Mouse (Mus musculus) embryonic facial prominence, embryonic 12.5 days (tissue): ENCODE results near the gene Lrrc23. TPM values are rescaled to one million over a fixed set of nuclear protein-coding genes. Genes with fewer than 3 reads are reported as not detected.

ENCODE experiments used
- ATAC-seq: fragments of 200-750 bp; cut with Nextera tagmentation; 2 replicates; pipeline ENCODE4 v1.8.0; 2017; ENCODE audit not compliant: insufficient number of reproducible peaks, insufficient read depth, low FRiP score, low TSS enrichment
- H3K27ac ChIP-seq: fragments of 300-500 bp; sonication (generic); 2 replicates; pipeline ENCODE4 v1.5.1; 2016; ENCODE audit warnings: mild to moderate bottlenecking
- H3K27me3 ChIP-seq: fragments of 300-500 bp; sonication (generic); 2 replicates; pipeline ENCODE4 v1.6.1; 2016; ENCODE audit warnings: mild to moderate bottlenecking, moderate library complexity
- H3K36me3 ChIP-seq: fragments of 300-500 bp; sonication (generic); 2 replicates; pipeline ENCODE4 v1.6.1; 2016; ENCODE audit warnings: mild to moderate bottlenecking
- H3K4me1 ChIP-seq: fragments of 300-500 bp; sonication (generic); 2 replicates; pipeline ENCODE4 v1.6.1; 2016
- H3K4me2 ChIP-seq: fragments of 300-500 bp; sonication (generic); replicated peaks from 2 replicates; pipeline ENCODE4 v1.6.1; 2016; ENCODE audit warnings: mild to moderate bottlenecking, moderate library complexity
- H3K4me3 ChIP-seq: fragments of 300-500 bp; sonication (generic); 2 replicates; pipeline ENCODE4 v1.5.1; 2016; ENCODE audit warnings: mild to moderate bottlenecking
- H3K9ac ChIP-seq: fragments of 300-500 bp; sonication (generic); 2 replicates; pipeline ENCODE4 v1.6.1; 2016; ENCODE audit warnings: mild to moderate bottlenecking, moderate library complexity
- H3K9me3 ChIP-seq: fragments of 300-500 bp; sonication (generic); 2 replicates; pipeline ENCODE4 v1.6.1; 2016; ENCODE audit warnings: mild to moderate bottlenecking, moderate library complexity
- WGBS: fragments of 180-500 bp; shearing (Covaris S2); methylation state at CpG from one replicate; pipeline ENCODE4 v1.1.7; 2016; 5-methylcytosine and 5-hydroxymethylcytosine counted together
- polyA plus RNA-seq: library from polyadenylated mRNA; unstranded; fragments of >200 nt; fragmentation: Nextera tagmentation; extraction: Ambion mirVana; gene quantifications from 2 replicates; pipeline ENCODE4 v1.2.1, GENCODE M21; 2016

Gene Lrrc23
- polyA plus RNA-seq, 1 experiment from 2014 or later, result 0.59 TPM

DNA sequence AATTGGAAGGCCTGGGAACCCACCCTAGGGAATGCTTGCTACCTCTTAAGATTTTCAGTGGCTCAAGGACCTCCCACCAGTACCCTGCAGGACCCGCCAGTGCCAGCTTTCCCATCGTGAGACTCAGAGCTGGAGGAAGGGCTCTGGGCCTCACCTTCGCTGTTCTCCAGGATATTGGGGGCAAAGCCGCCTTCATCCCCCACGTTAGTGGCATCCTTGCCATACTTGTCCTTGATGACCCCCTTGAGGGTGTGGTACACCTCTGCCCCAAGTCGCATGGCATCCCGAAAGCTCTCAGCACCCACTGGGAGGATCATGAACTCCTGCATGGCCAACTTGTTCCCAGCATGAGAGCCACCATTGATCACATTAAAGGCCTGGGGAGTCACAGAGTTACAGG lies 13.6 kb downstream of the Lrrc23 start:
- ATAC-seq, result no peak
- H3K9ac ChIP-seq, result no peak overlapping the region
- 83% methylated on average over 7 of the region's 7 CpGs for WGBS
- H3K9me3 ChIP-seq, result no peaks in the 10 kb centered on the region
- no peaks in the 10 kb centered on the region for H3K36me3 ChIP-seq
- no peak overlapping the region for H3K4me3 ChIP-seq
- no peak overlapping the region for H3K27ac ChIP-seq
- peaks cover 17% of the 10 kb centered on the region for H3K27me3 ChIP-seq
- no peak overlapping the region for H3K4me2 ChIP-seq
- peaks cover 20% of the 10 kb centered on the region for H3K4me1 ChIP-seq

DNA sequence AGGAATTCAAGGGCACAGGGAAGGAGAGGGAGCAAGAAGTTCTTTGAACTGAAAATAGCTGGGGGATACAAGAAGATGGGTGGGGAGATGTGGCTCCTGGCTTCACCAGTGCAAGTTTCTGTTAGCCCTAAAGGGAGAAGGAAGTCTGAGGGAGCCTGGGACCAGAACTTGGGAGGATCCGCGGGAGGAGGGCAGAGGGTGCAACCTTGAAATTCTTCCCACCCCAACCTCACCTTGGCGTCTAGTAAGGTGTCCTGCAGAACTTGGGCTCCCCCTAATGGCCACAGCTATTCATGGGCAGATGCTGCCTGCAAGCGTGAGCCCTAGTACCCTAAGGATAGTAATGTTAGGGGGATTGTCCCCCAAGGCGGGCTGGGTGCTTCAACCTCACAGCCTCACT lies 20.3 kb downstream of the Lrrc23 start:
- H3K4me3 ChIP-seq, result 0 out of 2 replicates have a peak overlapping the region, but pooled peaks have one; percentile 4
- ATAC-seq, result no peak
- H3K27me3 ChIP-seq, result no peaks in the 10 kb centered on the region
- H3K27ac ChIP-seq, result peak overlapping the region; percentile 99
- no peak overlapping the region for H3K9ac ChIP-seq
- 3% methylated on average over 5 of the region's 5 CpGs for WGBS
- no peaks in the 10 kb centered on the region for H3K9me3 ChIP-seq
- H3K4me1 ChIP-seq, result peaks cover 36% of the 10 kb centered on the region
- peak overlapping the region; percentile 78 for H3K4me2 ChIP-seq
- H3K36me3 ChIP-seq, result no peaks in the 10 kb centered on the region

DNA sequence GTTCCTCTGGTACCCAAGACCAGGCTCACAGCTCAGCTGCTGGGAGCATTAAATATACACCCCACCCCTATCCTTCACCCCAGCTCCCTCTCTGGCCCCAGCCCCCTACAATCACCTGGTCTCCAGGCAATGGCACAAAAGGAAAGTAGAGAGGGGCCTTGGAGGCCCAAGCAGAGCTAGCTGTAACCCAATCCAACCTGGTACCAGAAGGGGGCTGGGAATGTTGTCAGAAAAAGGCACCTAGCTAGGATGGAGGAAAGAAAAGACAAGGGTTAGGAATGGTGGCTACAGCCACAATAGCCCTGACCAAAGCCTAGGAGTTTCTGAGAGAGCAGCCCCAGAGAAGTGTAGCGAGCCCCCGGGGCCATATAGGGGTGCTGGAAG lies 20.7 kb downstream of the Lrrc23 start:
- Histone ChIP-seq H3K27ac (peak overlapping the region; percentile 99), H3K9ac (peak overlapping the region; percentile 40; the same call in 1 of the 2 replicates), H3K4me1 (peaks cover 41% of the 10 kb centered on the region), H3K36me3 (no peaks in the 10 kb centered on the region), H3K27me3 (no peaks in the 10 kb centered on the region), H3K4me3 (0 out of 2 replicates have a peak overlapping the region, but pooled peaks have one; percentile 4), H3K4me2 (peak overlapping the region; percentile 78), H3K9me3 (no peaks in the 10 kb centered on the region)
- 61% methylated on average over 2 of the region's 2 CpGs for WGBS
- no peak for ATAC-seq

DNA sequence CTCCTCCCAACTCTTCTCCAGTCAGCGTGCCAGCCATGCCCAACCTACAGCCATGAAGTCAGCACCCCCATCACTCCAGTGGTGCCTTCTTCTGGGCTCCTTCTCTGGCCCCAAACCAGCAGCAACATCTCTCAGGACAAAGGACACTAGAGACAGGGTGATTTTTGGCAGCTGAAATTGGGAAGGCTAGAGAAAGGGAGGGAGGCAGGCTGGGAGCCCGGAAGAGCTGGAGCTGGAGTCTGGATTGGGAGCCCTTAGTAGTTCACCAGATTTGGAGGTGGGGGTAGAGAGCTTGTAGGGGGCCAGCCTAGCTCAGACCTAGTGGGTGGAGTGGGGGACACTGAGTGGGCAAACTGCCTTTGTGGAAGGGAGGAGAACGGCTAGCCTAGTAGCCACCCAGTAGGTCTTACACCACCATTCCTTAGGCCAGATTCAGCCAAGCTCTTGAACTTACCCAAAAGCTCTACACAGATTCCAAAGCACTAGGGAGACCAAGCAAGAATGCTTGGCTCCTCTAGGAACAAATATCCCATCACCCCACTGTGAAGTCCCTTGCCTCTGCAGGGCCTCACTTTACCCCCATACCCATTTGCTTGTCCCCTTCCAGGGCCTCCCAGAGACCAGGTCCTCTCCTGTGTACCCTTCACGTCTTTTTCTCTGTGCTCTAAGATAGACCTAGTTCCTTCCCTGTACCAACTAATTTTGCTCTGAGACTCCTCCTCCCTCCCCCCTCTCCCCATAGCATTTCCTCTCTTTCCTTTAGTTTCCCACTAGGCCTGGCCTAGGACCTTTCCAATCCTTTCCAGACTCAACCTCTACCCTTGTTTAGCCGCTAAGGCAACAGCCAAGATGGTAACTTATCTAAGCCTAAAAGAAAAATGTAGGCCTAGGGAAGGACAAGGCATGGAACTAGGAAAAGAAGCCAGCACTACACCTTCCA lies 21.3 kb downstream of the Lrrc23 start:
- Histone ChIP-seq H3K4me2 (peak overlapping the region; percentile 78), H3K27ac (peak overlapping the region; percentile 99), H3K9me3 (no peaks in the 10 kb centered on the region), H3K4me3 (peak overlapping the region; percentile 74), H3K27me3 (no peaks in the 10 kb centered on the region), H3K4me1 (peaks cover 41% of the 10 kb centered on the region), H3K36me3 (no peaks in the 10 kb centered on the region), H3K9ac (peak overlapping the region; percentile 98)
- no peak for ATAC-seq
- WGBS, result 24% methylated on average over 5 of the region's 5 CpGs

DNA sequence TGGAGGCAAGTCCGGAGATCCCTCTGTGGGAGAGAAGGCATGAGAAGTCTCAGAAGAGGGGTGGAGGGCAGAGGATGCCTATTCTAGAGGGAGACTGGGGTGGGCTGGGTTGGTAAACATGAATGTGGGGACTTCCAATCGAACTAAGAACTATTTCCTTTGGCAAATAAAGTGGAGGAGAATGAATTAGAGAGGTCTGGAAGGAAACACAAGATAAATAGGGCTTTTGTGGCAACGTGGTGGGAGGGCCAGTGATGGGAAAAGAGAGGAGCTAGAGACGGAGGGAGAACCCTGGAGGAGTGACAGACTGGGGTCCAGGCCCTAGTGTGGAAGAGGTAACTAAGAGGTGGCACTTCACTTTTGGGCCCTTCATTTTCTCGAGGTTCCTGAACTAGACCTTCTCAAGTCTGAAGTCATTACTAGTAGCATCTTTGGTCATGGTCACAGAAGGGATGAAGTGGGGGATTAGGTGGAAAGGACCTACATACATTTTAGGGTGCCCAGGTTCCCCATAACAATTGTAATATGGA lies 22.1 kb downstream of the Lrrc23 start:
- ATAC-seq, result no peak
- H3K27me3 ChIP-seq, result no peaks in the 10 kb centered on the region
- WGBS, result 6% methylated on average over 5 of the region's 5 CpGs
- H3K4me2 ChIP-seq, result peak overlapping the region; percentile 78
- H3K9ac ChIP-seq, result peak overlapping the region; percentile 98
- peak overlapping the region; percentile 74 for H3K4me3 ChIP-seq
- peaks cover 41% of the 10 kb centered on the region for H3K4me1 ChIP-seq
- no peaks in the 10 kb centered on the region for H3K36me3 ChIP-seq
- no peaks in the 10 kb centered on the region for H3K9me3 ChIP-seq
- H3K27ac ChIP-seq, result peak overlapping the region; percentile 99

DNA sequence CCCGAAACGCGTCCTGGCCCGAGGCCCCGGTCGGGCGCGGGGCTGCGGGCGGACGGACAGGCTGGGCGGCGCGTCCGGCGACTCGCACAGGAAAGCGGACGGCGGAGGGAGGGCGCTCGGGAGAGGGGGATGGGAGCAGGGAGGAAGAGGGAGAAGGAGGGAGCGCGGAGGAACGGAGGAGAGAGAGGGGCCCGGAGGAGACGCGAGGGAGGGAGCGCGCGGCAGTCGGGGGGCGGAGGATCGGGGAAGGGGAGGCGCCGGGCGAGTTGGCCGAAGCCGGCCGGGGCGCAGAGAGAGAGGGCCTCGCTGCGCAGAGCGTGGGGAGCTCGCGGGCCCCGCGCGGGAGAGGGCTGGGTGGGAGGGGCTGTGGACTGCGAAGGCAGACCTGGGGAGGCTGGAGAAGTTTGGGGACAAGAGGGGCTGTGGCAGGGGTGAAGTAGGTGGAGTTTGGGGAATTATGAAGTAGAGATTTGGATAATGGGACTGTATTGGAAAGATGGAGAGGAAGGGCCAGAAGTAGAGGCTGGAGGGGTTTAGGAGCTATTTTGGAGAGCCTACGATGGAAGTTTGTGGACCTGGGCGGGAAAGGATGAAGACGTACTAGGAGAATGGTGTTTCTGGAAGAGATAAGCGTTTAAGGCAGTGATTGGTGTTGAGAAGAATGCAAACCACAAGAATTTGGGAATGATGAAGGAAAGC lies 22.7 kb downstream of the Lrrc23 start:
- peak overlapping the region; percentile 99 for H3K27ac ChIP-seq
- H3K9me3 ChIP-seq, result no peaks in the 10 kb centered on the region
- H3K9ac ChIP-seq, result peak overlapping the region; percentile 98
- 1% methylated on average over 50 of the region's 54 CpGs for WGBS
- H3K36me3 ChIP-seq, result no peaks in the 10 kb centered on the region
- no peaks in the 10 kb centered on the region for H3K27me3 ChIP-seq
- peak; percentile 77 for ATAC-seq
- peak overlapping the region; percentile 74 for H3K4me3 ChIP-seq
- peaks cover 41% of the 10 kb centered on the region for H3K4me1 ChIP-seq
- H3K4me2 ChIP-seq, result peak overlapping the region; percentile 78

DNA sequence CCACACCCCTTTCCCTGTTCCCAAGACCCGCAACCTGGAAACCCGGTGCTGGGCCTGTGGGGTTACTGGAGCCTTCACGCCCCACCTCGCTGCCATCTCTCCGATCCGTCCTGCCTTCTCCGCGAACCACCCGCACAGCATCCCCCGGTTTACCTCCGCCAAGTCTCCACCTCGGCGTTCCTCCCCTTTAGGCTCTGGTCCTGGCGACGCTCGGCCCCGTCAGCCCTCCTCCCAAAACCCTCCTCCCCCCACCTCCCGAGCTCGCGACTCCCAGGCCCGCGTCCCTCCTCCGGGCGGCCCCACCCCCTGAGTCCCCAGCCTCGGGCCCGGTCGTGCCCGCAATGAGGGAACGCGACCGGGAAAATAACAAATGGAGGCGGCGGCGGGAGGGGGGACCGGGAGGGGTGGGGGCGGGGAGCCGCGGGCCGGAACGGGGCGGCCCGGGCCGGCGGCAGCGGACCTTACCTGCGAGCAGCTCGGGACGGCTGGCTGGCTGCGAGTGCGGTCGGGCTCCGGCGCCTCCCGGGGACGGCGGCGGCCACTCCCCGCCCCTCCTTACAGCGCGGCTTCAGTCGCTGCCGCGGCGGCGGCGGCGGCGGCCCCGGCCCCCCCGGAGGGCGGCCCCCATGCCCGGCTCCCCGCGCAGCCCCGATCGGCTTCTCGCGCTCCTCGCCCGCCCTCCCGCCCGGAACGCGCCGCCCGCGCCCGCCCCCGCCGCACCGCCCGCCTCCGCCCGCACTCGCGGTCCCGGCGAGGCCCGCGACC lies 23.5 kb downstream of the Lrrc23 start, which contains the start of the genes Gm45234 and Atn1:
Gm45234 (minus strand) TSS at position 191 of the 765 bp plus-strand sequence.
Atn1 (minus strand) TSS at position 694 of the 765 bp plus-strand sequence.
- Histone ChIP-seq H3K4me1 (peaks cover 41% of the 10 kb centered on the region), H3K27me3 (no peaks in the 10 kb centered on the region), H3K27ac (peak within 1 kb of the TSS; percentile 99), H3K4me3 (peak within 1 kb of the TSS; percentile 74), H3K36me3 (no peaks in the 10 kb centered on the region), H3K9me3 (no peaks in the 10 kb centered on the region), H3K9ac (peak within 1 kb of the TSS; percentile 98), H3K4me2 (peak within 1 kb of the TSS; percentile 78)
- ATAC-seq, result peak; percentile 37
- under 1% methylated on average over 70 of the region's 100 CpGs for WGBS

DNA sequence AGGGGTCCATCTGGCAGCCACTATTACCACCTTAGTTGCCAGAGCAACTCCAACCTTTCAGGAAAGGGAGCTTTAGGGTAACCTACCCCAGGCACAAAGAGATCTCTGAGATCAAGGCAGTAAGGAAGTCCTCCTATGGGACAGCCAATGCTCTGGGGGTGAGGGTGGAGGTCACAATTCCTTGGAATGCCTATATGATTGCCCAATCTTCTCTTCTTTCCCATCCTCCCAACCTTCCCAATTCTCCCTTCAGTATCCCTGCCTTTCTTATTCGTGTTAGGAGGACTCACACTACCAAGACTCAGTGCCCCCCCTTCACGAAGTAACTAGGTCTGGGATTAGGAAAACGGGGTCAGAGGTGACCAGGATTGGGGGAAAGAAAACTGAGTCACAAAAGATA lies 24.2 kb downstream of the Lrrc23 start:
- Histone ChIP-seq H3K27ac (peak overlapping the region; percentile 99), H3K4me1 (peaks cover 41% of the 10 kb centered on the region), H3K9me3 (no peaks in the 10 kb centered on the region), H3K27me3 (no peaks in the 10 kb centered on the region), H3K4me2 (peak overlapping the region; percentile 78), H3K4me3 (peak overlapping the region; percentile 74), H3K9ac (peak overlapping the region; percentile 98), H3K36me3 (no peaks in the 10 kb centered on the region)
- ATAC-seq, result no peak
- WGBS, result 0% methylated on average over 3 of the region's 3 CpGs

DNA sequence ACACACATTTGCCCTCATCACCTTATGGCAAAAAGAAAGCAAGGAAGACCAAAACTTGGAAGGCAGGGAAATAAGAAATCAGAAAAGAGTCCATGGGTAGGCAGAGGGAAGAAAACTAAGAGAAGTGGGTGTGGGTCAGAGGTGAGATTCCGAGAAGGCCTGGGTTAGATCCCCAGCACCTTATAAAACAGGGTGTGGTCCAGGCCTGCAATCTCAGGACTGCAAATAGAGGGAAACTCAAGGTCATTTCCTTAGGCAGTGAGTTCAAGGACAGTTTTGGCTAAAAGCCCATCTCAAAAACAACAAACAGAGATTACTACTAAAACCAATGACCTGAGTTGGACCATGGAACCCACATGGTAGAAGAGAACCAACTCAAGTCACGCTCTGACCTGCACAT lies 25.7 kb downstream of the Lrrc23 start:
- H3K36me3 ChIP-seq, result peaks cover 13% of the 10 kb centered on the region
- no peaks in the 10 kb centered on the region for H3K9me3 ChIP-seq
- WGBS, result 85% methylated on average over 2 of the region's 2 CpGs
- H3K4me2 ChIP-seq, result peak overlapping the region; percentile 78; the same call in 1 of the 2 replicates
- H3K4me3 ChIP-seq, result no peak overlapping the region
- no peak for ATAC-seq
- H3K4me1 ChIP-seq, result peaks cover 34% of the 10 kb centered on the region
- H3K27ac ChIP-seq, result no peak overlapping the region
- H3K9ac ChIP-seq, result no peak overlapping the region
- no peaks in the 10 kb centered on the region for H3K27me3 ChIP-seq

DNA sequence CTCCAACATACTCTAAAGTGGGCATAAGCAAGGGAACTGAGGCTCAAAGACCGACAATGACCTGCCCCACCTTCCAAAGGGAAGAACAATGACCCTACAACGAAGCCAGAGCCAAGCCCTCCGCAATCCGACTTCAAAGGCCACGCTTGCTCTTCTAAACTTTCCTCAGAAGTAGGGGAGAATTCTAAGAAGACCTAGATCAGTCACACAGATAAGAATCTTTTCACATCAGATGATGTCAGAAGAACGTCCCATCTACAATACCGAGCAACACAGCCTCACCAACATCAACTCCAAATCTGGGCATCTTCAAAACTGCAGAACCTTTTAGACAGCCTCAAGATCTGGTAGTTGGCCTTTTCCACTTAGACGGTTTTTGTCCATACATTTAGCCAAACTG lies 29.1 kb downstream of the Lrrc23 start:
- no peak for ATAC-seq
- H3K9ac ChIP-seq, result no peak overlapping the region
- no peaks in the 10 kb centered on the region for H3K27me3 ChIP-seq
- H3K9me3 ChIP-seq, result no peaks in the 10 kb centered on the region
- H3K27ac ChIP-seq, result no peak overlapping the region
- H3K4me3 ChIP-seq, result no peak overlapping the region
- no peak overlapping the region for H3K4me2 ChIP-seq
- peaks cover 37% of the 10 kb centered on the region for H3K36me3 ChIP-seq
- 88% methylated on average over 8 of the region's 8 CpGs for WGBS
- peaks cover 30% of the 10 kb centered on the region for H3K4me1 ChIP-seq
